Mouse (Mus musculus) heart, adult 2 months (tissue): ENCODE measurements at regions not wholly inside any gene's neighbourhood (a gene's known extent, or its start where the extent isn't known, plus 50 kb on each side); places are given as distances from the start of the nearest gene placed in this dataset.

Source experiments
- DNase-seq, 2 experiments: peaks; one replicate each; pipeline ENCODE4 v3.0.0; 2021
- H3K27ac ChIP-seq: fragments of 200-600 bp; 2 replicates; pipeline ENCODE4 v1.8.1; 2022
- H3K27me3 ChIP-seq: fragments of 200-500 bp; 2 replicates; pipeline ENCODE4 v1.6.1; 2012; ENCODE audit warnings: mild to moderate bottlenecking, low read length, inconsistent platforms, mixed read lengths; ENCODE audit not compliant: control insufficient read depth, insufficient read depth
- H3K36me3 ChIP-seq: fragments of 200-500 bp; 2 replicates; pipeline ENCODE4 v1.6.1; 2012; ENCODE audit warnings: low read length, inconsistent platforms; ENCODE audit not compliant: control insufficient read depth, insufficient read depth
- H3K4me1 ChIP-seq: fragments of 200-500 bp; 2 replicates; pipeline ENCODE4 v1.6.1; 2011; ENCODE audit warnings: low read length; ENCODE audit not compliant: control insufficient read depth, insufficient read depth
- H3K4me3 ChIP-seq: fragments of 200-600 bp; 2 replicates; pipeline ENCODE4 v1.8.1; 2022
- H3K79me2 ChIP-seq: fragments of 200-500 bp; replicated peaks from 2 replicates; pipeline ENCODE4 v1.6.1; 2012; ENCODE audit warnings: mild to moderate bottlenecking, inconsistent platforms, low read length, moderate library complexity, mixed read lengths; ENCODE audit not compliant: control insufficient read depth, insufficient read depth
- H3K9ac ChIP-seq: fragments of 200-500 bp; 2 replicates; pipeline ENCODE4 v1.6.1; 2012; ENCODE audit warnings: low read depth, mild to moderate bottlenecking, control low read depth, inconsistent platforms, low read length, mixed read lengths
- CTCF ChIP-seq: fragments of 200-600 bp; IDR thresholded peaks from 2 replicates; pipeline ENCODE4 v1.8.1; 2022; ENCODE audit warnings: antibody characterized with exemption, mild to moderate bottlenecking, moderate library complexity
- EP300 ChIP-seq: fragments of 200-500 bp; IDR thresholded peaks from 2 replicates; pipeline ENCODE4 v1.6.1; 2011; ENCODE audit warnings: low read depth, low read length, control low read depth; ENCODE audit not compliant: insufficient read depth
- POLR2A ChIP-seq: fragments of 200-500 bp; IDR thresholded peaks from 2 replicates; pipeline ENCODE4 v1.6.1; 2011; ENCODE audit warnings: mild to moderate bottlenecking, low read depth, low read length, control low read depth; ENCODE audit not compliant: insufficient read depth
- WGBS: fragments of 180-500 bp; shearing (Covaris S2); methylation state at CpG from one replicate; pipeline ENCODE4 v1.1.7; 2018; 5-methylcytosine and 5-hydroxymethylcytosine counted together
- intact Hi-C: fragments of 180-260 bp; cut with DNase I; formaldehyde crosslinking; loops from one replicate; pipeline ENCODE4 v1.15.1; 2025

GRCm38 (mm10) chr8:56682564-56682963 is 131.7 kb downstream of the Fbxo8 start:
- Histone ChIP-seq H3K36me3 (no peaks in the 10 kb centered on the region), H3K4me1 (no peaks in the 10 kb centered on the region), H3K4me3 (no peak overlapping the region), H3K27me3 (no peaks in the 10 kb centered on the region), H3K27ac (no peak overlapping the region), H3K9ac (no peak overlapping the region), H3K79me2 (no peaks in the 10 kb centered on the region)
- WGBS: 6% methylated on average over 3 of the region's 3 CpGs
- no peak for DNase-seq
- TF ChIP-seq EP300: no peak
- TF ChIP-seq CTCF: peak; percentile 67
- no peak for TF ChIP-seq POLR2A
- intact Hi-C loops: loop anchor here (5.0 kb wide), 3 partner anchors 200 to 745 kb away; no protein-coding TSS in a partner anchor

- Histone ChIP-seq H3K4me1 (no peaks in the 10 kb centered on the region), H3K36me3 (no peaks in the 10 kb centered on the region), H3K27ac (no peak overlapping the region), H3K79me2 (no peaks in the 10 kb centered on the region), H3K9ac (no peak overlapping the region), H3K4me3 (no peak overlapping the region), H3K27me3 (no peaks in the 10 kb centered on the region)
- no peak for TF ChIP-seq EP300
- no peak for TF ChIP-seq POLR2A
- TF ChIP-seq CTCF: no peak
- intact Hi-C loops: loop anchor here (5.0 kb wide), 3 partner anchors 198 to 743 kb away; no protein-coding TSS in a partner anchor
- DNase-seq: no peak
- 50% methylated on average over 7 of the region's 7 CpGs for WGBS
Measured at GRCm38 (mm10) chr8:56684352-56684751, 133.5 kb downstream of the Fbxo8 start.

GRCm38 (mm10) chr8:56695436-56695835 is 144.5 kb downstream of the Fbxo8 start:
- TF ChIP-seq POLR2A (no peak), EP300 (no peak), CTCF (no peak)
- 70% methylated on average over 1 of the region's 1 CpGs for WGBS
- Histone ChIP-seq H3K4me3 (no peak overlapping the region), H3K4me1 (no peaks in the 10 kb centered on the region), H3K36me3 (no peaks in the 10 kb centered on the region), H3K27ac (no peak overlapping the region), H3K79me2 (no peaks in the 10 kb centered on the region), H3K9ac (no peak overlapping the region), H3K27me3 (no peaks in the 10 kb centered on the region)
- intact Hi-C loops: no loop called here
- no peak for DNase-seq

- H3K27ac ChIP-seq: no peak overlapping the region
- 47% methylated on average over 2 of the region's 2 CpGs for WGBS
- H3K27me3 ChIP-seq: no peaks in the 10 kb centered on the region
- H3K4me3 ChIP-seq: no peak overlapping the region
- intact Hi-C loops: no loop called here
- TF ChIP-seq POLR2A: no peak
- no peak for TF ChIP-seq EP300
- TF ChIP-seq CTCF: no peak
- H3K9ac ChIP-seq: no peak overlapping the region
- no peaks in the 10 kb centered on the region for H3K36me3 ChIP-seq
- no peaks in the 10 kb centered on the region for H3K4me1 ChIP-seq
- no peaks in the 10 kb centered on the region for H3K79me2 ChIP-seq
- no peak for DNase-seq
Measured at GRCm38 (mm10) chr8:56700580-56701145, 149.8 kb downstream of the Fbxo8 start.

GRCm38 (mm10) chr8:56706377-56706776 is 155.5 kb downstream of the Fbxo8 start:
- Histone ChIP-seq H3K27ac (no peak overlapping the region), H3K36me3 (no peaks in the 10 kb centered on the region), H3K4me1 (no peaks in the 10 kb centered on the region), H3K9ac (no peak overlapping the region), H3K27me3 (no peaks in the 10 kb centered on the region), H3K79me2 (no peaks in the 10 kb centered on the region), H3K4me3 (no peak overlapping the region)
- WGBS: 70% methylated on average over 10 of the region's 10 CpGs
- no peak for DNase-seq
- TF ChIP-seq CTCF: no peak
- no peak for TF ChIP-seq POLR2A
- no peak for TF ChIP-seq EP300
- intact Hi-C loops: no loop called here

GRCm38 (mm10) chr8:56706941-56707706 is 156.2 kb downstream of the Fbxo8 start:
- 55% methylated on average over 14 of the region's 14 CpGs for WGBS
- Histone ChIP-seq H3K4me1 (no peaks in the 10 kb centered on the region), H3K4me3 (no peak overlapping the region), H3K27ac (no peak overlapping the region), H3K36me3 (no peaks in the 10 kb centered on the region), H3K9ac (no peak overlapping the region), H3K27me3 (no peaks in the 10 kb centered on the region), H3K79me2 (no peaks in the 10 kb centered on the region)
- intact Hi-C loops: no loop called here
- no peak for DNase-seq
- no peak for TF ChIP-seq CTCF
- TF ChIP-seq EP300: no peak
- no peak for TF ChIP-seq POLR2A
